Mouse (Mus musculus): Measurements from ENCODE around the gene Prdm11. TPM values are rescaled to one million over a fixed set of nuclear protein-coding genes. Genes with fewer than 3 reads are reported as not detected.

Prdm11 gene
- polyA plus RNA-seq, 1 experiment from 2014 or later = 2.2 TPM

- H3K27me3 ChIP-seq = no peaks in the 10 kb centered on the region
- H3K9ac ChIP-seq = no peak overlapping the region
- no peak overlapping the region for H3K4me3 ChIP-seq (replicated peaks)
- no peak overlapping the region for H3K27ac ChIP-seq (replicated peaks)
- WGBS (ENCODE audit: insufficient replicate concordance) = 51% methylated on average over 4 of the region's 4 CpGs
- no peaks in the 10 kb centered on the region for H3K36me3 ChIP-seq (replicated peaks)
- no peak overlapping the region for H3K4me2 ChIP-seq
- no peak for ATAC-seq (ENCODE audit: insufficient read depth)
- H3K9me3 ChIP-seq (replicated peaks) = no peaks in the 10 kb centered on the region
- H3K4me1 ChIP-seq (replicated peaks) = no peaks in the 10 kb centered on the region
These were observed 33.4 kb upstream of the Prdm11 start for GRCm38 (mm10) chr2:93079394-93079793.

- Histone ChIP-seq H3K4me1 (replicated peaks) (no peaks in the 10 kb centered on the region), H3K27ac (replicated peaks) (no peak overlapping the region), H3K27me3 (0 out of 2 replicates have a peak, but pooled peaks cover 5% of the 10 kb centered on the region), H3K4me3 (replicated peaks) (no peak overlapping the region), H3K9me3 (replicated peaks) (no peaks in the 10 kb centered on the region), H3K4me2 (no peak overlapping the region), H3K36me3 (replicated peaks) (no peaks in the 10 kb centered on the region), H3K9ac (no peak overlapping the region)
- 52% methylated on average over 6 of the region's 6 CpGs for WGBS (ENCODE audit: insufficient replicate concordance)
- no peak for ATAC-seq (ENCODE audit: insufficient read depth)
These were observed 30.6 kb upstream of the Prdm11 start for GRCm38 (mm10) chr2:93076578-93076955.

GRCm38 (mm10) chr2:93075738-93076577 lies 30.0 kb upstream of the Prdm11 start:
- H3K27me3 ChIP-seq = 0 out of 2 replicates have a peak, but pooled peaks cover 5% of the 10 kb centered on the region
- WGBS (ENCODE audit: insufficient replicate concordance) = 34% methylated on average over 15 of the region's 15 CpGs
- H3K4me2 ChIP-seq = no peak overlapping the region
- H3K36me3 ChIP-seq (replicated peaks) = no peaks in the 10 kb centered on the region
- no peak overlapping the region for H3K4me3 ChIP-seq (replicated peaks)
- H3K9ac ChIP-seq = no peak overlapping the region
- no peaks in the 10 kb centered on the region for H3K4me1 ChIP-seq (replicated peaks)
- no peak overlapping the region for H3K27ac ChIP-seq (replicated peaks)
- H3K9me3 ChIP-seq (replicated peaks) = no peaks in the 10 kb centered on the region
- no peak for ATAC-seq (ENCODE audit: insufficient read depth)

- H3K27ac ChIP-seq (replicated peaks) = no peak overlapping the region
- no peak overlapping the region for H3K9ac ChIP-seq
- no peak overlapping the region for H3K4me2 ChIP-seq
- H3K4me1 ChIP-seq (replicated peaks) = no peaks in the 10 kb centered on the region
- 4% methylated on average over 12 of the region's 12 CpGs for WGBS (ENCODE audit: insufficient replicate concordance)
- ATAC-seq (ENCODE audit: insufficient read depth) = no peak
- H3K27me3 ChIP-seq = 0 out of 2 replicates have a peak, but pooled peaks cover 5% of the 10 kb centered on the region
- H3K9me3 ChIP-seq (replicated peaks) = no peaks in the 10 kb centered on the region
- no peak overlapping the region for H3K4me3 ChIP-seq (replicated peaks)
- H3K36me3 ChIP-seq (replicated peaks) = no peaks in the 10 kb centered on the region
These were observed 25.7 kb upstream of the Prdm11 start for GRCm38 (mm10) chr2:93071656-93072055.

- Histone ChIP-seq H3K4me1 (replicated peaks) (no peaks in the 10 kb centered on the region), H3K27ac (replicated peaks) (no peak overlapping the region), H3K27me3 (0 out of 2 replicates have a peak, but pooled peaks cover 5% of the 10 kb centered on the region), H3K9me3 (replicated peaks) (no peaks in the 10 kb centered on the region), H3K4me3 (replicated peaks) (no peak overlapping the region), H3K36me3 (replicated peaks) (no peaks in the 10 kb centered on the region), H3K4me2 (no peak overlapping the region), H3K9ac (no peak overlapping the region)
- ATAC-seq (ENCODE audit: insufficient read depth) = no peak
- WGBS (ENCODE audit: insufficient replicate concordance) = 25% methylated on average over 2 of the region's 2 CpGs
These were observed 23.0 kb upstream of the Prdm11 start for GRCm38 (mm10) chr2:93068942-93069341.

- Histone ChIP-seq H3K4me1 (replicated peaks) (no peaks in the 10 kb centered on the region), H3K9ac (no peak overlapping the region), H3K27ac (replicated peaks) (no peak overlapping the region), H3K4me3 (replicated peaks) (no peak overlapping the region), H3K36me3 (replicated peaks) (no peaks in the 10 kb centered on the region), H3K9me3 (replicated peaks) (no peaks in the 10 kb centered on the region), H3K27me3 (no peaks in the 10 kb centered on the region), H3K4me2 (no peak overlapping the region)
- ATAC-seq (ENCODE audit: insufficient read depth) = no peak
- 12% methylated on average over 2 of the region's 2 CpGs for WGBS (ENCODE audit: insufficient replicate concordance)
These were observed 17.4 kb upstream of the Prdm11 start for GRCm38 (mm10) chr2:93063347-93063746.

- 32% methylated on average over 1 of the region's 1 CpGs for WGBS (ENCODE audit: insufficient replicate concordance)
- Histone ChIP-seq H3K4me1 (replicated peaks) (peaks cover under 1% of the 10 kb centered on the region; the same call in 1 of the 2 replicates), H3K9me3 (replicated peaks) (no peaks in the 10 kb centered on the region), H3K27me3 (peaks cover 28% of the 10 kb centered on the region), H3K4me2 (no peak overlapping the region), H3K4me3 (replicated peaks) (no peak overlapping the region), H3K9ac (no peak overlapping the region), H3K36me3 (replicated peaks) (no peaks in the 10 kb centered on the region), H3K27ac (replicated peaks) (no peak overlapping the region)
- ATAC-seq (ENCODE audit: insufficient read depth) = no peak
These were observed 5.9 kb upstream of the Prdm11 start for GRCm38 (mm10) chr2:93051873-93052272.

GRCm38 (mm10) chr2:93048601-93049323 lies 2.8 kb upstream of the Prdm11 start:
- H3K36me3 ChIP-seq (replicated peaks) = no peaks in the 10 kb centered on the region
- no peak overlapping the region for H3K27ac ChIP-seq (replicated peaks)
- 38% methylated on average over 6 of the region's 6 CpGs for WGBS (ENCODE audit: insufficient replicate concordance)
- H3K9ac ChIP-seq = no peak overlapping the region
- peaks cover 40% of the 10 kb centered on the region for H3K27me3 ChIP-seq
- no peak overlapping the region for H3K4me2 ChIP-seq
- H3K4me3 ChIP-seq (replicated peaks) = no peak overlapping the region
- ATAC-seq (ENCODE audit: insufficient read depth) = no peak
- peaks cover 25% of the 10 kb centered on the region for H3K4me1 ChIP-seq (replicated peaks)
- no peaks in the 10 kb centered on the region for H3K9me3 ChIP-seq (replicated peaks)

- Histone ChIP-seq H3K9ac (no peak overlapping the region), H3K4me2 (no peak overlapping the region), H3K27ac (replicated peaks) (no peak overlapping the region), H3K4me3 (replicated peaks) (no peak overlapping the region), H3K27me3 (peaks cover 40% of the 10 kb centered on the region), H3K36me3 (replicated peaks) (no peaks in the 10 kb centered on the region), H3K9me3 (replicated peaks) (no peaks in the 10 kb centered on the region), H3K4me1 (replicated peaks) (peaks cover 25% of the 10 kb centered on the region)
- no peak for ATAC-seq (ENCODE audit: insufficient read depth)
- 61% methylated on average over 7 of the region's 7 CpGs for WGBS (ENCODE audit: insufficient replicate concordance)
These were observed 1.6 kb upstream of the Prdm11 start for GRCm38 (mm10) chr2:93047491-93048050.

- no peak overlapping the region for H3K4me2 ChIP-seq
- ATAC-seq (ENCODE audit: insufficient read depth) = no peak
- no peak overlapping the region for H3K27ac ChIP-seq (replicated peaks)
- no peaks in the 10 kb centered on the region for H3K36me3 ChIP-seq (replicated peaks)
- 69% methylated on average over 6 of the region's 6 CpGs for WGBS (ENCODE audit: insufficient replicate concordance)
- H3K4me3 ChIP-seq (replicated peaks) = no peak overlapping the region
- peaks cover 25% of the 10 kb centered on the region for H3K4me1 ChIP-seq (replicated peaks)
- H3K9me3 ChIP-seq (replicated peaks) = no peaks in the 10 kb centered on the region
- H3K9ac ChIP-seq = no peak overlapping the region
- H3K27me3 ChIP-seq = peaks cover 40% of the 10 kb centered on the region
These were observed 1.1 kb upstream of the Prdm11 start for GRCm38 (mm10) chr2:93047036-93047435.

GRCm38 (mm10) chr2:93046509-93046835 lies 505 bp upstream of the Prdm11 start:
- H3K4me1 ChIP-seq (replicated peaks) = peaks cover 25% of the 10 kb centered on the region
- H3K9me3 ChIP-seq (replicated peaks) = no peaks in the 10 kb centered on the region
- H3K4me3 ChIP-seq (replicated peaks) = peak overlapping the region; percentile 76
- ATAC-seq (ENCODE audit: insufficient read depth) = no peak
- no peak overlapping the region for H3K9ac ChIP-seq
- H3K36me3 ChIP-seq (replicated peaks) = no peaks in the 10 kb centered on the region
- H3K27me3 ChIP-seq = peaks cover 40% of the 10 kb centered on the region
- peak overlapping the region; percentile 87 for H3K4me2 ChIP-seq
- 19% methylated on average over 5 of the region's 5 CpGs for WGBS (ENCODE audit: insufficient replicate concordance)
- H3K27ac ChIP-seq (replicated peaks) = no peak overlapping the region
